Mouse (Mus musculus) embryonic facial prominence, embryonic 10.5 days (tissue): ENCODE measurements around the gene Orm3. TPM values are rescaled to one million over a fixed set of nuclear protein-coding genes. Genes with fewer than 3 reads are reported as not detected.

Experiments
- DNase-seq: peaks from one replicate; pipeline ENCODE4 v3.0.0-alpha.2; 2017; ENCODE audit warnings: low spot score
- H3K27ac ChIP-seq: fragments of 300-500 bp; sonication (generic); replicated peaks from 2 replicates; pipeline ENCODE4 v1.5.1; 2016; ENCODE audit warnings: mild to moderate bottlenecking
- H3K27me3 ChIP-seq: fragments of 300-500 bp; sonication (generic); replicated peaks from 2 replicates; pipeline ENCODE4 v1.6.1; 2016; ENCODE audit warnings: low read depth, mild to moderate bottlenecking; ENCODE audit not compliant: poor library complexity, severe bottlenecking
- H3K36me3 ChIP-seq: fragments of 300-500 bp; sonication (generic); replicated peaks from 2 replicates; pipeline ENCODE4 v1.6.1; 2016; ENCODE audit warnings: mild to moderate bottlenecking, moderate library complexity
- H3K4me1 ChIP-seq: fragments of 300-500 bp; sonication (generic); 2 replicates; pipeline ENCODE4 v1.6.1; 2016
- H3K4me3 ChIP-seq: fragments of 300-500 bp; sonication (generic); 2 replicates; pipeline ENCODE4 v1.5.1; 2016; ENCODE audit warnings: mild to moderate bottlenecking, moderate library complexity
- H3K9me3 ChIP-seq: fragments of 300-500 bp; sonication (generic); 2 replicates; pipeline ENCODE4 v1.6.1; 2016; ENCODE audit warnings: mild to moderate bottlenecking
- WGBS: fragments of 180-500 bp; shearing (Covaris S2); methylation state at CpG from one replicate; pipeline ENCODE4 v1.1.7; 2016; 5-methylcytosine and 5-hydroxymethylcytosine counted together
- polyA plus RNA-seq: library from polyadenylated mRNA; unstranded; fragments of >200 nt; fragmentation: Nextera tagmentation; extraction: Ambion mirVana; gene quantifications from 2 replicates; pipeline ENCODE4 v1.2.1, GENCODE M21; 2016

The Orm3 gene
- polyA plus RNA-seq, 1 experiment from 2014 or later = not detected

DNA sequence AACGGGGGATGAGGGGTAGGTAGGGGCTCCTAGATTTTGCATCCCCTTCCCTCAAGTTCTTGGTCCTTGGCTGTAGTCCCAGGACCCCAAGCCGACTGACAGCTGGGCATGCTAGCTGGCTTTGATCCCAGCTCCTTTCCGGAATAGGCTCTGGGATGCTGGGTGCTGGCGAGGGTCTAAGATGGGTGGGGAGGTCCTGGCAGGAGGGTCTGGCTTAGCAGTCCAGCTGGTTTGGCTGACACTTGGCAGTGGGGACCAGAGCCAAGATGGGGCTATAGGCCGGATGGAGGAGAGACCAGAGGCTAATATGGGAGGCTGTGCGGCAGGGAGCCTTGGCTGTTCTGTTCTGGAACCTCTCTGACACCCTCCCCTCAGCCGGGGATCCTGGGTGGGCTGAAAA lies 52.3 kb downstream of the Orm3 start:
- DNase-seq = no peak
- Histone ChIP-seq H3K4me1 (peaks cover 48% of the 10 kb centered on the region), H3K9me3 (no peaks in the 10 kb centered on the region), H3K4me3 (peak overlapping the region; percentile 76; the same call in 1 of the 2 replicates), H3K27me3 (peaks cover 13% of the 10 kb centered on the region), H3K36me3 (no peaks in the 10 kb centered on the region), H3K27ac (0 out of 2 replicates have a peak overlapping the region, but pooled peaks have one; percentile 35)
- 68% methylated on average over 7 of the region's 7 CpGs for WGBS

DNA sequence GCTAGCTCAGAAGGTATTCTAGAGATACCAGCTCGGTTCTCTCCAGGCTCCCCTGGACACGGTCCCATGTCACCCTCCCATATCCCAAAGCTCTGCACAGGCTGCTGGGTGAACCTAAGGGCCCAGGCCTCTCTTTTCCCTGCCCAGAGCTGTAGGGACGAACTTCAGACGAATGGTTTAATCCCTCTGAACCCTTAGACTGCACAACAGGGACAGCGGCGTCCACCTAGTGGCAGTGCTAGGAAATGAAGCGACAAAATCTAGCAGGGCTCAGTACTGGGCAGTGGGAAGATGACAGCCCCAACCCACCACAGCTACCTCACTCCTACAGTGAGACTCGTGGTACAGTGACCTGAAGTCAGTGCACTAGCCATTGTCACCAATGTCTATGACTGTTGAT lies 52.7 kb downstream of the Orm3 start:
- Histone ChIP-seq H3K9me3 (no peaks in the 10 kb centered on the region), H3K4me1 (peaks cover 44% of the 10 kb centered on the region), H3K4me3 (peak overlapping the region; percentile 76), H3K27ac (0 out of 2 replicates have a peak overlapping the region, but pooled peaks have one; percentile 35), H3K27me3 (peaks cover 13% of the 10 kb centered on the region), H3K36me3 (no peaks in the 10 kb centered on the region)
- WGBS = 10% methylated on average over 8 of the region's 8 CpGs
- peak; percentile 75 for DNase-seq

Other genes with a start within 250 kb of the Orm3 start
- gene Ambp, start 201.4 kb upstream of the Orm3 start, polyA plus RNA-seq = not detected in 2 replicates
- not detected in 2 replicates for gene Kif12, start 184.0 kb upstream of the Orm3 start, polyA plus RNA-seq
- gene Col27a1, start 142.2 kb upstream of the Orm3 start, polyA plus RNA-seq = 4.3 and 5.3 TPM in 2 replicates
- not detected in 2 replicates for gene Orm1, start 11.6 kb upstream of the Orm3 start, polyA plus RNA-seq
- gene Orm2, start 6.3 kb downstream of the Orm3 start, polyA plus RNA-seq = not detected in 2 replicates
- 11.8 and 12.0 TPM in 2 replicates for gene Akna, start 47.2 kb downstream of the Orm3 start, polyA plus RNA-seq
- 4.2 and 7.5 TPM in 2 replicates for gene Whrn, start 139.8 kb downstream of the Orm3 start, polyA plus RNA-seq
- 244 and 267 TPM in 2 replicates for gene Atp6v1g1, start 188.6 kb downstream of the Orm3 start, polyA plus RNA-seq
- gene Tmem268, start 202.6 kb downstream of the Orm3 start, polyA plus RNA-seq = 10.2 and 10.6 TPM in 2 replicates
- gene Gm11213, start 249.1 kb downstream of the Orm3 start, polyA plus RNA-seq = not detected in 2 replicates